Mouse (Mus musculus) B cell, adult (primary cell): ENCODE data around the gene Mfsd6. TPM values are rescaled to one million over a fixed set of nuclear protein-coding genes. Genes with fewer than 3 reads are reported as not detected.

Source experiments
- total RNA-seq: library from RNA; stranded (reverse); gene quantifications from 4 replicates; pipeline ENCODE4 v1.2.4, GENCODE M21; 2023; ENCODE audit not compliant: inconsistent age

Gene Mfsd6
- 6.3 to 7.4 TPM (median 6.6 TPM) in 4 replicates for total RNA-seq

DNA sequence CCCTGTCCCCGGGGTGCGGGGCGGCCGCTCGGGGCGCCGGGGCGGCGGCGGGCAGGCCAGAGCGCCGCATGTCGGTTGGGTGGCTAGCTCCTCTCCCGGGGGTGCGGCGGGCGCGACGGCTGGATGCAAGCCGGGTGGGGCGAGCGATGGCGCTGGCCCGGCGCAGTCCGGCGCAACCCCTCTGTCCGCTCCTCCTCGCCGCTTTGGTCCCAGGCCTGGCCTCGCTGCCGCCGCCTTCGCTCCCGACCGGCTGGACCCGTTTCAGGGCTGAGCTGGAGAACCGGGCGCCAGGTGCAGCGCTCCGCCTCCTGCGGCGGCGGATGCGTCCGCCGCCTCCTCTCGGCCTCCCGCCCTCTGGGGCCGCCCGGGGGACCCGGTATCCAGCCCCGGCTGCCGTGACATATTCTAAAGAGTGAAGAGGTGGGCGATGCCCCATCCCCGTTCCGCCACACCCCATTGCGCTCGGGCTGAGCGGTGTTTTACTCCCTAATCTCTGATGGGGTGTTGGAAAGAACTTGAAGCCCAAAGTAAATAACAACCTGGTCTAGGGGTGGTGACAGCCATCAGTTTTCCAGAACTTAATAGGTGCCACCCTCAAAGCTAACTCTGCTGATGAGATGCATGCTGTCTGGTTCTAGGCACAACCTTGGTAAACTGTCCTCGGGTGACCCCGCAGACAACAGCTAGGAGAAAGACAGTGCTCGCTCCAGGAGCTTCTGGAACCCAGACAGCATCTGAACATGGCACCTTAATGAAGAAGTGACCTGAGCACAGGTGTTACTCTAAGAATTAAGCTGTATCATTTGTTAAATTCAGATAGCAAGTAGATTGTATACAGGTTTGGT, at the start of gene Mfsd6:
TSS of gene Mfsd6 (minus strand) at position 407 of the 845 bp plus-strand sequence.

DNA sequence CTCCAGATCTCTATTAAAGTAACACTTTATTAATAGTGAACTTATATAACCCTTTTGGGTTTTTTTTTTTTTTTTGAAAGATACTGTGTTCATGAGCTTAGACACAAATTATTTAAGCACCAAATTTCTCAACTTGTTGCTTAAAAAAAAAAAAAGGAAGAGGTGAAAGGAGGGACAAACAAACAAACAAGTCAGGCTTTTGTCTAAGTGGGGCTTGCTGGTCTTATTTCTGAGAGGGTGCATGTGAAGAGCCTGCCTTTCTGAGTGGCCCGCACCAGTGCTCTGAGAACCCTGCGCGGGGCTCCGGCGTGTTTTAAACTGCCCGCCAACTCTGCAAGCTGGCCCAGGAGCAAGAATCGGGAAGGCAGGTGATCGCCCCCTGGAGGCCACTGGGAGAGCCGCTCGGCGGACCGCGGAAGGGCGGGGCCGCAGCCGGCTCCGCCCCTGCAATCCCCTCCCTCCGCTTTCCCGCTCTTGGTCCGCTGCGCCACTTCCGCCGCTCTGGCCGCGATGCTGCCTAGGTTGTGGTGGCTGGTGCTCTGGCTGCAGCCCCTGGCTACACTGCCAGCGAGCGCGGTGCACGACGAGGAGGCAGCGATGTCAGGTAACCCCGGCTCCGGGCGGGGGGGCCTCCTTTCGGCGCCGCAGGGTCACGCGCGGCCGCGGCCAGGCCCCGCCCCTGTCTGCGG, 96.9 kb downstream of the Mfsd6 start, which contains the start of gene Nemp2:
TSS of gene Nemp2 (plus strand) at position 456 of the 689 bp plus-strand sequence.

Other genes starting within 250 kb of the Mfsd6 start
- 42.4 to 67.1 TPM (median 50.6 TPM) in 4 replicates for gene Nab1, start 226.8 kb downstream of the Mfsd6 start, total RNA-seq
- gene Nemp2, start 96.8 kb downstream of the Mfsd6 start, total RNA-seq: 43.7 to 51.1 TPM (median 45.3 TPM) in 4 replicates
- 12.5 to 18.4 TPM (median 16.2 TPM) in 4 replicates for gene Inpp1, start 90.2 kb upstream of the Mfsd6 start, total RNA-seq
- 12.7 to 18.2 TPM (median 13.0 TPM) in 4 replicates for gene Hibch, start 117.5 kb upstream of the Mfsd6 start, total RNA-seq